ENCODE assay signal across 21 mouse cellular contexts in genomic region chr3:136794426-136795217, GRCm38 (mm10).
DNase-seq lines count a peak whose midpoint lies in the region; ATAC-seq and TF ChIP-seq lines count a peak whose summit lies in the region.
"Had no signal": no experiment of that assay in that cellular context is flagged by ENCODE, and none has a peak within 500 bp of the region (broad histone marks: within the 10 kb centered on the region; RNA-seq: fewer than 3 reads in every experiment).

No protein-coding gene starts in this region.

- no peak for ATAC-seq in kidney, postnatal 0 days (replicated peaks; ENCODE audit: low FRiP score, low read depth)
- no peak for ATAC-seq in kidney, embryonic 14.5 days (ENCODE audit: low FRiP score, low TSS enrichment)
- peak; percentile 27; the same call in 1 of the 2 replicates for ATAC-seq in megakaryocyte progenitor cell, adult 5-6 weeks (replicated peaks; ENCODE audit: poor library complexity)
- ATAC-seq in midbrain, embryonic 14.5 days (ENCODE audit: low FRiP score, low TSS enrichment), result no peak
- ATAC-seq: forebrain, embryonic 15.5 days; hindbrain, embryonic 16.5 days; intestine, embryonic 16.5 days had no signal

- TF ChIP-seq CTCF in heart, adult 2 months (IDR thresholded peaks at IDR 0.05), result no peak
- no peak for TF ChIP-seq CTCF in kidney, postnatal 0 days (IDR thresholded peaks at IDR 0.05; ENCODE audit: low read depth)
- no peak for TF ChIP-seq CTCF in bone marrow macrophage, adult 2 months (IDR thresholded peaks at IDR 0.05; ENCODE audit: low read depth, low read length)

- H3K4me3 ChIP-seq in heart, adult 2 months, result no peak overlapping the region
- no peak overlapping the region for H3K4me3 ChIP-seq in kidney, postnatal 0 days (replicated peaks; ENCODE audit: low read depth, low read length)
- H3K4me3 ChIP-seq in kidney, embryonic 14.5 days (ENCODE audit: low read length), result no peak overlapping the region
- H3K4me3 ChIP-seq in bone marrow macrophage, adult 2 months (ENCODE audit: insufficient read depth, low read length), result no peak overlapping the region
- no peak overlapping the region for H3K4me3 ChIP-seq in midbrain, embryonic 14.5 days (replicated peaks; ENCODE audit: low read depth, low read length)
- H3K4me3 ChIP-seq: embryonic facial prominence, embryonic 13.5 days; forebrain, embryonic 15.5 days; heart, embryonic 12.5 days; limb, embryonic 13.5 days; midbrain, embryonic 10.5 days had no signal

- TF ChIP-seq EP300 in heart, adult 2 months (IDR thresholded peaks at IDR 0.05; ENCODE audit: insufficient read depth, low read depth, low read length), result no peak

- peaks cover 15% of the 10 kb centered on the region for H3K36me3 ChIP-seq in heart, adult 2 months (ENCODE audit: control insufficient read depth, insufficient read depth, low read length)
- 0 out of 2 replicates have a peak, but pooled peaks cover 5% of the 10 kb centered on the region for H3K36me3 ChIP-seq in kidney, postnatal 0 days (ENCODE audit: insufficient read depth, low read length)
- H3K36me3 ChIP-seq in kidney, embryonic 14.5 days (ENCODE audit: control insufficient read depth, insufficient read depth, low read length), result no peaks in the 10 kb centered on the region
- H3K36me3 ChIP-seq in midbrain, embryonic 14.5 days (ENCODE audit: control insufficient read depth, insufficient read depth, low read length), result 0 out of 2 replicates have a peak, but pooled peaks cover 3% of the 10 kb centered on the region
- H3K36me3 ChIP-seq: forebrain, embryonic 15.5 days; midbrain, embryonic 10.5 days had no signal

- 58% methylated on average over 7 of the region's 7 CpGs for WGBS in heart, adult 2 months
- WGBS in kidney, postnatal 0 days, result 75% methylated on average over 7 of the region's 7 CpGs
- WGBS in kidney, embryonic 14.5 days, result 80% methylated on average over 7 of the region's 7 CpGs
- WGBS in midbrain, embryonic 14.5 days, result 90% methylated on average over 7 of the region's 7 CpGs

- DNase-seq in heart, adult 2 months, result no peak
- no peak for DNase-seq in heart, adult 11 months
- peak; percentile 37 for DNase-seq in kidney, postnatal 0 days (ENCODE audit: low spot score)
- DNase-seq in midbrain, embryonic 14.5 days, result no peak
- DNase-seq: adrenal gland, adult 8-10 months; cerebellum, postnatal 10 days; gastrocnemius, postnatal 36 days; heart, postnatal 4 days; layer of hippocampus, postnatal 36 days; retina, postnatal 1 day had no signal

- no peaks in the 10 kb centered on the region for H3K27me3 ChIP-seq in heart, adult 2 months (ENCODE audit: control insufficient read depth, insufficient read depth, low read length)
- no peaks in the 10 kb centered on the region for H3K27me3 ChIP-seq in kidney, postnatal 0 days (ENCODE audit: insufficient read depth, low read length)
- no peaks in the 10 kb centered on the region for H3K27me3 ChIP-seq in kidney, embryonic 14.5 days (ENCODE audit: control insufficient read depth, insufficient read depth, low read length)
- no peaks in the 10 kb centered on the region for H3K27me3 ChIP-seq in midbrain, embryonic 14.5 days (ENCODE audit: control insufficient read depth, insufficient read depth, low read length)
- H3K27me3 ChIP-seq: embryonic facial prominence, embryonic 13.5 days; forebrain, embryonic 15.5 days; heart, embryonic 12.5 days; limb, embryonic 13.5 days had no signal

- H3K27ac ChIP-seq in heart, adult 2 months, result peak overlapping the region; percentile 15; the same call in 1 of the 2 replicates
- H3K27ac ChIP-seq in kidney, postnatal 0 days, result no peak overlapping the region
- H3K27ac ChIP-seq in kidney, embryonic 14.5 days (ENCODE audit: low read depth, low read length), result no peak overlapping the region
- H3K27ac ChIP-seq in bone marrow macrophage, adult 2 months (ENCODE audit: insufficient read depth, low read depth, low read length), result peak overlapping the region; percentile 73
- H3K27ac ChIP-seq in midbrain, embryonic 14.5 days (replicated peaks; ENCODE audit: low read depth, low read length), result no peak overlapping the region
- H3K27ac ChIP-seq: embryonic facial prominence, embryonic 13.5 days; forebrain, embryonic 15.5 days; limb, embryonic 13.5 days; liver, embryonic 14.5 days; midbrain, embryonic 10.5 days had no signal

- peaks cover 3% of the 10 kb centered on the region for H3K79me2 ChIP-seq in heart, adult 2 months (replicated peaks; ENCODE audit: control insufficient read depth, insufficient read depth, low read length)

- H3K4me1 ChIP-seq in heart, adult 2 months (ENCODE audit: control insufficient read depth, insufficient read depth, low read length), result peaks cover 16% of the 10 kb centered on the region
- H3K4me1 ChIP-seq in kidney, postnatal 0 days (replicated peaks; ENCODE audit: insufficient read depth, low read length), result 0 out of 2 replicates have a peak, but pooled peaks cover under 1% of the 10 kb centered on the region
- H3K4me1 ChIP-seq in kidney, embryonic 14.5 days (ENCODE audit: control insufficient read depth, insufficient read depth, low read length), result peaks cover 8% of the 10 kb centered on the region; the same call in 1 of the 2 replicates
- peaks cover 58% of the 10 kb centered on the region for H3K4me1 ChIP-seq in bone marrow macrophage, adult 2 months (ENCODE audit: control insufficient read depth, insufficient read depth, low read length)
- peaks cover 18% of the 10 kb centered on the region for H3K4me1 ChIP-seq in midbrain, embryonic 14.5 days (ENCODE audit: control insufficient read depth, insufficient read depth, low read length)
- H3K4me1 ChIP-seq: limb, embryonic 13.5 days had no signal

- no peak for TF ChIP-seq POLR2A in heart, adult 2 months (IDR thresholded peaks at IDR 0.05; ENCODE audit: insufficient read depth, low read depth, low read length)
- TF ChIP-seq POLR2A in bone marrow macrophage, adult 2 months (IDR thresholded peaks at IDR 0.05; ENCODE audit: borderline replicate concordance, low read depth, low read length), result no peak

- intact Hi-C loops in heart, adult 2 months (cut with DNase I), result no loop called here

- no peak overlapping the region for H3K4me2 ChIP-seq in kidney, postnatal 0 days (ENCODE audit: low read length)
- no peak overlapping the region for H3K4me2 ChIP-seq in kidney, embryonic 14.5 days (replicated peaks; ENCODE audit: low read depth, low read length)
- no peak overlapping the region for H3K4me2 ChIP-seq in midbrain, embryonic 14.5 days (ENCODE audit: low read length)
- H3K4me2 ChIP-seq: embryonic facial prominence, embryonic 13.5 days; forebrain, embryonic 15.5 days; heart, embryonic 12.5 days; limb, embryonic 13.5 days had no signal

- no peaks in the 10 kb centered on the region for H3K9me3 ChIP-seq in kidney, postnatal 0 days (replicated peaks; ENCODE audit: low read length)
- no peaks in the 10 kb centered on the region for H3K9me3 ChIP-seq in kidney, embryonic 14.5 days (ENCODE audit: control insufficient read depth, low read length)
- H3K9me3 ChIP-seq in midbrain, embryonic 14.5 days (ENCODE audit: control insufficient read depth, low read length), result no peaks in the 10 kb centered on the region
- H3K9me3 ChIP-seq: embryonic facial prominence, embryonic 13.5 days; forebrain, embryonic 15.5 days; heart, embryonic 12.5 days; limb, embryonic 13.5 days; midbrain, embryonic 10.5 days had no signal

- H3K9ac ChIP-seq in heart, adult 2 months (ENCODE audit: low read depth, low read length), result no peak overlapping the region
- H3K9ac ChIP-seq in kidney, postnatal 0 days (ENCODE audit: low read depth, low read length), result no peak overlapping the region
- H3K9ac ChIP-seq in kidney, embryonic 14.5 days (ENCODE audit: low read depth, low read length), result no peak overlapping the region
- H3K9ac ChIP-seq in midbrain, embryonic 14.5 days (replicated peaks; ENCODE audit: low read length), result no peak overlapping the region
- H3K9ac ChIP-seq: embryonic facial prominence, embryonic 13.5 days; forebrain, embryonic 15.5 days; heart, embryonic 12.5 days; limb, embryonic 13.5 days; liver, embryonic 14.5 days had no signal

Comparison
In these comparisons a context has a peak if more than half of its experiments do, and no peak if none do; other contexts are left out.
1. H3K27ac ChIP-seq: peak in heart, adult 2 months (single experiment) and bone marrow macrophage, adult 2 months (single experiment); none in kidney, postnatal 0 days (single experiment), kidney, embryonic 14.5 days (single experiment) and midbrain, embryonic 14.5 days (single experiment).